In genomic region chr4:152132772-152133169, GRCm38 (mm10) we compare ENCODE assay signal across 30 mouse cellular contexts. TPM values are rescaled to one million over a fixed set of nuclear protein-coding genes. Genes with fewer than 3 reads are reported as not detected.
DNase-seq lines count a peak whose midpoint lies in the region; ATAC-seq and TF ChIP-seq lines count a peak whose summit lies in the region.
"Had no signal": no experiment of that assay in that cellular context is flagged by ENCODE, and none has a peak within 500 bp of the region (broad histone marks: within the 10 kb centered on the region; RNA-seq: fewer than 3 reads in every experiment).

No protein-coding gene starts in this region.

- 0 out of 2 replicates have a peak overlapping the region, but pooled peaks have one; percentile 21 for H3K27ac ChIP-seq in intestine, postnatal 0 days (ENCODE audit: low read depth, low read length)
- H3K27ac ChIP-seq: forebrain, embryonic 12.5 days; limb, embryonic 13.5 days; liver, embryonic 12.5 days; midbrain, embryonic 12.5 days had no signal

- peak overlapping the region; percentile 89 for H3K4me2 ChIP-seq in intestine, postnatal 0 days (replicated peaks; ENCODE audit: low read depth)
- H3K4me2 ChIP-seq: midbrain, embryonic 12.5 days had no signal

- peak overlapping the region; percentile 55; the same call in 1 of the 2 replicates for H3K4me3 ChIP-seq in intestine, postnatal 0 days (ENCODE audit: low read depth, low read length)
- H3K4me3 ChIP-seq: liver, embryonic 12.5 days; midbrain, embryonic 12.5 days had no signal

- peak; percentile 15 for ATAC-seq in intestine, postnatal 0 days
- ATAC-seq: hindbrain, embryonic 16.5 days; liver, embryonic 12.5 days had no signal

- no peak overlapping the region for H3K9ac ChIP-seq in intestine, postnatal 0 days (ENCODE audit: low read depth, low read length)
- H3K9ac ChIP-seq: forebrain, embryonic 12.5 days; limb, embryonic 13.5 days; liver, embryonic 12.5 days; midbrain, embryonic 12.5 days had no signal

- H3K4me1 ChIP-seq in intestine, postnatal 0 days (replicated peaks; ENCODE audit: control insufficient read depth, insufficient read depth, low read length), result no peaks in the 10 kb centered on the region; the same call in none of the 2 replicates

- TF ChIP-seq CTCF in intestine, postnatal 0 days (IDR thresholded peaks at IDR 0.05; ENCODE audit: low read depth), result peak; percentile 56

- no peaks in the 10 kb centered on the region for H3K9me3 ChIP-seq in intestine, postnatal 0 days (ENCODE audit: control insufficient read depth)
- H3K9me3 ChIP-seq: forebrain, embryonic 12.5 days; limb, embryonic 13.5 days; liver, embryonic 12.5 days; midbrain, embryonic 12.5 days had no signal

- no peaks in the 10 kb centered on the region for H3K36me3 ChIP-seq in intestine, postnatal 0 days (ENCODE audit: control insufficient read depth, insufficient read depth)
- H3K36me3 ChIP-seq: forebrain, embryonic 12.5 days; limb, embryonic 13.5 days; liver, embryonic 12.5 days; midbrain, embryonic 12.5 days had no signal

- peak; percentile 91 for DNase-seq in heart, adult 11 months
- no peak for DNase-seq in heart, adult 8-10 months (ENCODE audit: low spot score)
- peak; percentile 25 for DNase-seq in thymus, postnatal 4 days
- no peak for DNase-seq in thymus, postnatal 14 days
- DNase-seq in yolk sac, embryonic 10.5 days (ENCODE audit: low spot score), result peak; percentile 77
- DNase-seq in layer of hippocampus, postnatal 36 days, result no peak
- no peak for DNase-seq in left cerebral cortex, adult 11 months (ENCODE audit: low spot score)
- DNase-seq: adrenal gland, postnatal 25 days; cerebellum, adult 8-10 months; kidney, adult 18-20 months; lung, adult 18-20 months; lung, postnatal 10 days; right cerebral cortex, postnatal 14 days; spleen, adult 18-20 months; thymus, postnatal 25 days had no signal

- 20% methylated on average over 10 of the region's 10 CpGs for WGBS in intestine, postnatal 0 days

- H3K27me3 ChIP-seq in intestine, postnatal 0 days (replicated peaks; ENCODE audit: control insufficient read depth, insufficient read depth, low read length), result peaks cover 37% of the 10 kb centered on the region; the same call in 1 of the 2 replicates

RNA-seq across cellular contexts. Expression of gene Tnfrsf25, which starts 17.0 kb away (rescaled TPM):
- total RNA-seq in heart, adult 8-10 months (2022), result 1 to 10 TPM; 1.1 to 3.2 (median 1.8) TPM
- 0.82 and 1.2 TPM in 2 replicates for polyA plus RNA-seq in intestine, postnatal 0 days (2015; fragmentation: Nextera tagmentation; extraction: Ambion mirVana)
- 10 to 100 TPM; 46.5 to 65.3 TPM for total RNA-seq in layer of hippocampus, postnatal 36 days (2021)
- total RNA-seq: common myeloid progenitor, adult 5-6 weeks; monocyte, adult 5-6 weeks had no signal

RNA-seq across cellular contexts. Expression of gene Espn, which starts 19.4 kb away (rescaled TPM):
- 1 to 10 TPM; 2.6 to 3.5 (median 3.0) TPM for total RNA-seq in heart, adult 8-10 months (2022)
- polyA plus RNA-seq in intestine, postnatal 0 days (2015; fragmentation: Nextera tagmentation; extraction: Ambion mirVana), result 260 and 264 TPM in 2 replicates
- total RNA-seq in layer of hippocampus, postnatal 36 days (2021), result 1 to 10 TPM; 1.4 to 1.5 TPM

RNA-seq across cellular contexts. Expression of gene Hes2, which starts 25.9 kb away (rescaled TPM):
- not detected for total RNA-seq in heart, adult 8-10 months (2022)
- 8.6 and 11.2 TPM in 2 replicates for polyA plus RNA-seq in intestine, postnatal 0 days (2015; fragmentation: Nextera tagmentation; extraction: Ambion mirVana)
- total RNA-seq in layer of hippocampus, postnatal 36 days (2021), result not detected
- total RNA-seq: adrenal gland, postnatal 25 days; common myeloid progenitor, adult 5-6 weeks; gastrocnemius, adult 8-10 months; hematopoietic stem cell, adult 5-6 weeks; layer of hippocampus, postnatal 10 days; left cerebral cortex, postnatal 10 days; megakaryocyte progenitor cell, adult 5-6 weeks; monocyte, adult 5-6 weeks had no signal
- polyA plus RNA-seq: brain, embryonic 14.5 days; forebrain, embryonic 12.5 days; heart, postnatal 0 days; hindbrain, embryonic 16.5 days; limb, embryonic 13.5 days had no signal

RNA-seq across cellular contexts. Expression of gene Acot7, which starts 45.2 kb away (rescaled TPM):
- 10 to 100 TPM; 63.9 to 80.9 (median 69.3) TPM for total RNA-seq in heart, adult 8-10 months (2022)
- polyA plus RNA-seq in intestine, postnatal 0 days (2015; fragmentation: Nextera tagmentation; extraction: Ambion mirVana), result 24.1 and 28.7 TPM in 2 replicates
- total RNA-seq in layer of hippocampus, postnatal 36 days (2021), result 100 to 1,000 TPM; 331 to 345 TPM

Comparison
In these comparisons a context has a peak if more than half of its experiments do, and no peak if none do; other contexts are left out.
1. DNase-seq: peak in heart, adult 11 months (single experiment), thymus, postnatal 4 days (single experiment) and yolk sac, embryonic 10.5 days (single experiment); none in heart, adult 8-10 months (single experiment), thymus, postnatal 14 days (single experiment), layer of hippocampus, postnatal 36 days (0 of 2) and left cerebral cortex, adult 11 months (single experiment).
2. RNA of gene Tnfrsf25, which starts 17.0 kb away (total RNA-seq): 46.5 to 65.3 TPM in layer of hippocampus, postnatal 36 days; 1.1 to 3.2 TPM in heart, adult 8-10 months; every median in the first group is over 10 times any median in the second.